Mouse (Mus musculus): ENCODE data around the gene Panx1.

The Panx1 gene

DNA sequence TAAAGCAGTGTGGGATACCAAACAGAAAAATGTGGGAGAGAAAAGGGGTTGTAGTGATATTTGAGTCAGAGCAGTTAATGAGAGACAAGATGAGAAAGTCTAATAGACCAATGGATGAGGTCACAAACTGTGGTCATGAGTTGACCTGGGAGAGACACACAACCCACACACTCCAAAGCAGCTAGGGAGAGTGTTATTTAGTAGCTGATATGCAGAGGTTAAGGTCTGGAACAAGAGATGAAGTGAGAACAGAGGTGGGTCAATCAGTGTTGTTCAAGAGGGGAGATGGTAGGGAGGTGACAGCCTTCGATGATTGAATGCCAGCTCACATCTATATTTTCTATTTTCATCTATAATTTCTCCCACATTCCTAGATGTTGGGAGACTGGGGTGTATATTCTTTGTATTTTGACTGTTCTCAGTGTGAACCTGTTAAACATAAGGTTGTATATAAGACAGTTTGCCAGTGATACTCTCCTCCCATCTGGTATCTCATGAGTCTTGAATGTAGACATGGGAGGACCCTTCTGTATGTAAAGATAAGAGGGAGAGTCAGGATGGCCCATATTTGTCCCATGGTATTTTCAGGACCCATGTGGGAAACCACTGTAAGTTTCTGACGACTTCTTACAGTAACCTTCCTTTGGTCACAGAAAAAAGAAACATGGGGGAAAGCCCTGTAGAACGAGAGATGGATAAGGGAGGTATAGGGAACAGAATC, 74.3 kb downstream of the Panx1 start:
- no peak for DNase-seq (ENCODE audit: low read depth, low spot score)

- no peak for DNase-seq (ENCODE audit: low read depth, low spot score)
Measured at GRCm38 (mm10) chr9:14970211-14970610, 75.1 kb downstream of the Panx1 start.

DNA sequence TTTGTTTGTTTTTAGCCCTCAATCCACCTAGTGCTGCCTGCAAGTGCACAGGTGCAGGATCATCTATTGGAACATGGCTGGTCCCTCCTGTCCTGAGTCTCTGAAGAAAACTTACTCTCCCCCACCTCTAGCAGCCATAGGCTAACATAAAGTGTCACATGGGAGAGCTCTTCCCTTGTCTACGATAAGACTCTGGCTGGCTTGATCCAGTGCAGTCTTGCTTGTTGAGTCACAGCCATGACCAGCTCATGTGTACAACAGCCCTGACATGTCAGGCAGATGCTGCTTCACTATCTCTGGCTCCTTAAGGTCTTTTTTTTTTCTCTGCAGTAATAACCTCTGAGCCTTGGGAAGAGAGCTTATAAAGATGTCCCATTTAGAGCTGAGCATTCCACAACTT, 77.7 kb downstream of the Panx1 start:
- DNase-seq (ENCODE audit: low read depth, low spot score) = no peak

DNA sequence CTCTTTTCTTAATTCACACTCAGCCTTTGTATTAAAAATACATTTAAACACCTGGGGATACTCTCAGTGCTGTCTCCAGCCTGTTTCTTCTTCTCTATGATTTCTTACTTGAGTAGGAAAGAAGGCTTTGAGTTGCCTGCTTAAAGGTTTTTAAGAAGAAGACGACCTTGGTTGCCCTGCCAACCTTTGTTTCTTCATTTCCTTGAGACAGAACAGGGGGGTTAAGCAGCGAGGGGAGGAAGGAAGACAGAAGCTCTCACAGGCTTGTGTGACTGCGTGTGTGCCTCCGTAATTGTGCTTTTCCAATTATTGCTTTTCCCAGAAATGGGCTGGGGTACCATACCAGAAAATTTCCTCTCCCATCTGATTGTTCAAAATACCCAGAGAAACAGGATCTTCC, 78.5 kb downstream of the Panx1 start:
- DNase-seq (ENCODE audit: low read depth, low spot score) = peak; percentile 49

DNA sequence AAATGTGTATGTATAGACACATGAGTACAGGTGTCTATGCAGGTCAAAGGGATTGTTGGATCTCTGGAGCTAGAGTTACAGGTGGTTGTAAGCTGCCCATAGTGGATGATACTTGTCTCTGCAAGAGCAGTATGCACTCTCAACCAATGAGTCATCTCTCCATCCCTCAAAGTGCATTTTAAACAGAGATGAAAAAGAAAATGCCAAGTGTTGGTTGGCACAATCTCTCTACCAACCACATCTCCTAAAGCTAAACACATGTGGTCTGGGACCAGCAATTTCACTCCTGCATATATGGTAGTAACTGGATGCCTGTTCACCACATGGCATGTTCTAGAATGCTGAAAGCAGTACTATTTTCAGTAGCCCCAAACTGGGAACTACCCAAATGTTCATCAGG, 79.9 kb downstream of the Panx1 start:
- DNase-seq (ENCODE audit: low read depth, low spot score) = no peak

DNA sequence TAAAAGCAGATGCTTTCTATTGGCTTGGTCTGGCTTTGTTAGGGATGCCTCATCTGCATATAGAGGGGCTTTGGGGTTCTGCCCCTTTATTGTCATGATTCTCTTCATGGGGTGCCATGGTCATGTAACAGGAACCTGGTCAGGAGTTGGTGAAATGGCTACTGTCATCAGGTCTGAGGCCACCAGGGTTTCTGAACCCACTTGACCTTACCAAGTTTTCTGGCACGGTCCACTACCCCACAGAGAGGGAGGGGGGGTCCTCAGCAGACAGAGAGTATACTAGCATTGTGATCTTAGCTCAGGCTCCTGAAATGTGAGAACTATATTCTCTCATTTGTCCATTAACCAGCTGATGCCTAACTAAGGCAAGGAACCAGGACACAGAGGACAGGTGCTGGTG, 82.5 kb downstream of the Panx1 start:
- no peak for DNase-seq (ENCODE audit: low read depth, low spot score)

DNA sequence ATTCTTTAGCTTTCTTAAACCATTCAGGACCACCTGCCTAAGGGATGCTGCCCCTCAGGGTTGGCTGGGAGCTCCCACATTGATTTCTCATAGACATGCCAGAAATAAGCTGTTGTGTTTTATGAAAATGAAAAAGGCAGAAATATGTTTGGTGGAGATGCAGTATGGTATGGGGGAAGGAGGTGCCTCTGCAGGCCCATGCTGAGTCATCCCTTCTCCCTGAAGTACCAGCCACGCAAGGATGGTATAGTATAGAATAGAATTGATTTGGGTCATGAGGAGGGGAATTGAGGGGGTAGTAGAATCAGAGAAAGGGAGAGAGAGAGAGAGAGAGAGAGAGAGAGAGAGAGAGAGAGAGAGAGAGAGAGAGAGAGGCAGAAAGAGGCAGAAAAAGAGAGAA, 90.6 kb downstream of the Panx1 start:
- DNase-seq (ENCODE audit: low read depth, low spot score) = no peak
